Mouse (Mus musculus): Measurements from ENCODE around the gene Chad.

The Chad gene

DNA sequence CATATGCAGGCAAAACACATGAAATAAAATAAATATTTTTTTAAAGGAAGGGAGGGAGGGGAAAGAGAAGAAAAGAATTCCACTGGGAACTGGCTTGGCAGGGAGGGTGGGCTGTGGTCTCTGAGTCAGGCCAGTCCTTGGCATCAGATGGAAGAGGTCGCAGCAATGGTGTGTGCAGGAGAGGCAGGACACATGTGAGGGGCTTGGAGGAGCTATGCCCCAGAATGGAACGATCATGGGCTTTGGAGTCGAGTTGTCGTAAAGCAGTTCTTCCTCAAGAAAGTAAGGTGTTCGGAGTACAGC lies 14.5 kb upstream of the Chad start:
- H3K4me3 ChIP-seq (replicated peaks; ENCODE audit: low read length): no peak overlapping the region

GRCm38 (mm10) chr11:94558226-94558625 lies 6.6 kb upstream of the Chad start:
- Histone ChIP-seq H3K4me3 (replicated peaks; ENCODE audit: low read length) (no peak overlapping the region), H3K9me3 (ENCODE audit: low read length) (no peaks in the 10 kb centered on the region), H3K4me1 (replicated peaks; ENCODE audit: low read depth, low read length) (peaks cover 9% of the 10 kb centered on the region), H3K27me3 (ENCODE audit: insufficient read depth, low read length) (peaks cover 6% of the 10 kb centered on the region), H3K36me3 (ENCODE audit: insufficient read depth, low read length) (no peaks in the 10 kb centered on the region)
- TF ChIP-seq POU5F1 (IDR thresholded peaks at IDR 0.05; ENCODE audit: borderline replicate concordance, low read length) (no peak), CTCF (conservative IDR thresholded peaks at IDR 0.05; ENCODE audit: low read length) (no peak), NANOG (IDR thresholded peaks at IDR 0.05; ENCODE audit: borderline replicate concordance, low read length) (no peak)

More for the DNA sequence above, 14.5 kb upstream of the Chad start:
- peaks cover 9% of the 10 kb centered on the region for H3K27me3 ChIP-seq (ENCODE audit: insufficient read depth, low read length)
- no peaks in the 10 kb centered on the region for H3K36me3 ChIP-seq (ENCODE audit: insufficient read depth, low read length)
- no peaks in the 10 kb centered on the region for H3K9me3 ChIP-seq (ENCODE audit: low read length)
- peaks cover 19% of the 10 kb centered on the region for H3K4me1 ChIP-seq (replicated peaks; ENCODE audit: low read depth, low read length)
- TF ChIP-seq CTCF (conservative IDR thresholded peaks at IDR 0.05; ENCODE audit: low read length) (no peak), POU5F1 (IDR thresholded peaks at IDR 0.05; ENCODE audit: borderline replicate concordance, low read length) (no peak), NANOG (IDR thresholded peaks at IDR 0.05; ENCODE audit: borderline replicate concordance, low read length) (no peak)

GRCm38 (mm10) chr11:94563383-94563782 lies 1.5 kb upstream of the Chad start:
- peak overlapping the region; percentile 70; the same call in 1 of the 2 replicates for H3K4me3 ChIP-seq (replicated peaks; ENCODE audit: low read length)
- H3K4me1 ChIP-seq (replicated peaks; ENCODE audit: low read depth, low read length): peaks cover 42% of the 10 kb centered on the region
- peaks cover 48% of the 10 kb centered on the region for H3K27me3 ChIP-seq (ENCODE audit: insufficient read depth, low read length)
- TF ChIP-seq NANOG (IDR thresholded peaks at IDR 0.05; ENCODE audit: borderline replicate concordance, low read length) (no peak), POU5F1 (IDR thresholded peaks at IDR 0.05; ENCODE audit: borderline replicate concordance, low read length) (no peak), CTCF (conservative IDR thresholded peaks at IDR 0.05; ENCODE audit: low read length) (no peak)
- H3K9me3 ChIP-seq (ENCODE audit: low read length): no peaks in the 10 kb centered on the region
- no peaks in the 10 kb centered on the region for H3K36me3 ChIP-seq (ENCODE audit: insufficient read depth, low read length)

- H3K4me1 ChIP-seq (replicated peaks; ENCODE audit: low read depth, low read length): peaks cover 42% of the 10 kb centered on the region
- peak overlapping the region; percentile 70 for H3K4me3 ChIP-seq (replicated peaks; ENCODE audit: low read length)
- H3K27me3 ChIP-seq (ENCODE audit: insufficient read depth, low read length): peaks cover 48% of the 10 kb centered on the region
- TF ChIP-seq NANOG (IDR thresholded peaks at IDR 0.05; ENCODE audit: borderline replicate concordance, low read length) (no peak), POU5F1 (IDR thresholded peaks at IDR 0.05; ENCODE audit: borderline replicate concordance, low read length) (no peak), CTCF (conservative IDR thresholded peaks at IDR 0.05; ENCODE audit: low read length) (0 out of 2 replicates have a peak, but pooled peaks have one; percentile 2)
- no peaks in the 10 kb centered on the region for H3K9me3 ChIP-seq (ENCODE audit: low read length)
- H3K36me3 ChIP-seq (ENCODE audit: insufficient read depth, low read length): no peaks in the 10 kb centered on the region
Observed at GRCm38 (mm10) chr11:94563821-94564220, 1.0 kb upstream of the Chad start.

GRCm38 (mm10) chr11:94565151-94565479 lies 268 bp downstream of the Chad start:
- no peaks in the 10 kb centered on the region for H3K9me3 ChIP-seq (ENCODE audit: low read length)
- H3K36me3 ChIP-seq (ENCODE audit: insufficient read depth, low read length): no peaks in the 10 kb centered on the region
- H3K4me3 ChIP-seq (replicated peaks; ENCODE audit: low read length): peak overlapping the region; percentile 70
- H3K4me1 ChIP-seq (replicated peaks; ENCODE audit: low read depth, low read length): peaks cover 40% of the 10 kb centered on the region
- H3K27me3 ChIP-seq (ENCODE audit: insufficient read depth, low read length): peaks cover 48% of the 10 kb centered on the region
- no peak for TF ChIP-seq NANOG (IDR thresholded peaks at IDR 0.05; ENCODE audit: borderline replicate concordance, low read length)
- TF ChIP-seq CTCF (conservative IDR thresholded peaks at IDR 0.05; ENCODE audit: low read length): no peak
- TF ChIP-seq POU5F1 (IDR thresholded peaks at IDR 0.05; ENCODE audit: borderline replicate concordance, low read length): no peak

DNA sequence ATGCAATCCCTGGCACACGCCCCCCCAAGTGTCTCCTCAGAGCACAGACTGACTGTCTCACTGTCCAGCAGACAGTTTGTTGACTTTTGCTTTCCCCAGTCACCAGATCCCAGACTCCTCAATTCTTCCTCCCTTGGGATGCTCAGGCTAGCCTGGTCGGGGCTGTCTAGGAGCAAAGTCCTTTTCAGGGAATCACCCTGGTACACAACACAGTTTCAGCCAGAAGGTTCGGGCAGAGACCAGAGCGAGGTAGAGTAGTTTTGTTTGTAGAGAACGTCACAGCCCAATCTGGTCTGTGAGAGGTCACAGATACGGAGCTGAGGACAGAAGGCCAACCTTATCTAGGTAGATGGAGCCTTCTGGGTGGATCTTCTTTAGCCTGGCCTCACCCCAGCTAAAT lies 1.7 kb downstream of the Chad start:
- Histone ChIP-seq H3K4me1 (replicated peaks; ENCODE audit: low read depth, low read length) (peaks cover 54% of the 10 kb centered on the region), H3K27me3 (ENCODE audit: insufficient read depth, low read length) (peaks cover 48% of the 10 kb centered on the region), H3K36me3 (ENCODE audit: insufficient read depth, low read length) (no peaks in the 10 kb centered on the region), H3K9me3 (ENCODE audit: low read length) (no peaks in the 10 kb centered on the region), H3K4me3 (replicated peaks; ENCODE audit: low read length) (no peak overlapping the region)
- no peak for TF ChIP-seq CTCF (conservative IDR thresholded peaks at IDR 0.05; ENCODE audit: low read length)
- TF ChIP-seq NANOG (IDR thresholded peaks at IDR 0.05; ENCODE audit: borderline replicate concordance, low read length): no peak
- no peak for TF ChIP-seq POU5F1 (IDR thresholded peaks at IDR 0.05; ENCODE audit: borderline replicate concordance, low read length)

GRCm38 (mm10) chr11:94567326-94567725 lies 2.5 kb downstream of the Chad start:
- H3K27me3 ChIP-seq (ENCODE audit: insufficient read depth, low read length): peaks cover 48% of the 10 kb centered on the region
- H3K4me1 ChIP-seq (replicated peaks; ENCODE audit: low read depth, low read length): peaks cover 58% of the 10 kb centered on the region
- TF ChIP-seq CTCF (conservative IDR thresholded peaks at IDR 0.05; ENCODE audit: low read length) (no peak), POU5F1 (IDR thresholded peaks at IDR 0.05; ENCODE audit: borderline replicate concordance, low read length) (no peak), NANOG (IDR thresholded peaks at IDR 0.05; ENCODE audit: borderline replicate concordance, low read length) (no peak)
- H3K36me3 ChIP-seq (ENCODE audit: insufficient read depth, low read length): no peaks in the 10 kb centered on the region
- no peaks in the 10 kb centered on the region for H3K9me3 ChIP-seq (ENCODE audit: low read length)
- no peak overlapping the region for H3K4me3 ChIP-seq (replicated peaks; ENCODE audit: low read length)

DNA sequence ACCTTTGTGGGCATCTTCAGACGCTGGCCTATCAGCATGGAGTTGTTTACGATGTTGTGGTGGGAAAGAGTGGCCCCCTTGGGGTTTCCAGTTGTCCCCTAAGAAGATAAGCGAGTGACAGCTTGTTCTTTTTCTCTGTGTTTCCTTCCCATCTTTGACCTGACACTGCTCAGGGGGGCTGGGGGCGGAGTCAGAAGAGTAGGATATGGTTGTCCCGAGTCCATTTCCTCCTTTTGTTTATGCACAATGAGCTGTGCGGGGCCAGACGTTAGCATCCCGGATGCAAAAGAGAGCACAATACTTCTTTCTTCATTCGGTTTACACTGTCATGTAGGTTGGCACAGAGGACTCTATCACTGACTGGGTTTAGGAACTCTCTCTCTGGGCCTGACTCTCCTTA lies 5.8 kb downstream of the Chad start:
- no peak for TF ChIP-seq CTCF (conservative IDR thresholded peaks at IDR 0.05; ENCODE audit: low read length)
- no peak for TF ChIP-seq POU5F1 (IDR thresholded peaks at IDR 0.05; ENCODE audit: borderline replicate concordance, low read length)
- TF ChIP-seq NANOG (IDR thresholded peaks at IDR 0.05; ENCODE audit: borderline replicate concordance, low read length): no peak
- Histone ChIP-seq H3K9me3 (ENCODE audit: low read length) (no peaks in the 10 kb centered on the region), H3K4me1 (replicated peaks; ENCODE audit: low read depth, low read length) (peaks cover 52% of the 10 kb centered on the region), H3K36me3 (ENCODE audit: insufficient read depth, low read length) (no peaks in the 10 kb centered on the region), H3K27me3 (ENCODE audit: insufficient read depth, low read length) (peaks cover 25% of the 10 kb centered on the region), H3K4me3 (replicated peaks; ENCODE audit: low read length) (no peak overlapping the region)

- H3K4me3 ChIP-seq (replicated peaks; ENCODE audit: low read length): no peak overlapping the region
- TF ChIP-seq NANOG (IDR thresholded peaks at IDR 0.05; ENCODE audit: borderline replicate concordance, low read length) (no peak), CTCF (conservative IDR thresholded peaks at IDR 0.05; ENCODE audit: low read length) (no peak), POU5F1 (IDR thresholded peaks at IDR 0.05; ENCODE audit: borderline replicate concordance, low read length) (no peak)
- no peaks in the 10 kb centered on the region for H3K36me3 ChIP-seq (ENCODE audit: insufficient read depth, low read length)
- no peaks in the 10 kb centered on the region for H3K9me3 ChIP-seq (ENCODE audit: low read length)
- H3K27me3 ChIP-seq (ENCODE audit: insufficient read depth, low read length): peaks cover 12% of the 10 kb centered on the region
- H3K4me1 ChIP-seq (replicated peaks; ENCODE audit: low read depth, low read length): peaks cover 52% of the 10 kb centered on the region
Observed at GRCm38 (mm10) chr11:94571850-94572249, 7.0 kb downstream of the Chad start.

Measured in E14TG2a.4 (cell line).